Mouse (Mus musculus): ENCODE results near the gene Rapgef3.

Gene Rapgef3

DNA sequence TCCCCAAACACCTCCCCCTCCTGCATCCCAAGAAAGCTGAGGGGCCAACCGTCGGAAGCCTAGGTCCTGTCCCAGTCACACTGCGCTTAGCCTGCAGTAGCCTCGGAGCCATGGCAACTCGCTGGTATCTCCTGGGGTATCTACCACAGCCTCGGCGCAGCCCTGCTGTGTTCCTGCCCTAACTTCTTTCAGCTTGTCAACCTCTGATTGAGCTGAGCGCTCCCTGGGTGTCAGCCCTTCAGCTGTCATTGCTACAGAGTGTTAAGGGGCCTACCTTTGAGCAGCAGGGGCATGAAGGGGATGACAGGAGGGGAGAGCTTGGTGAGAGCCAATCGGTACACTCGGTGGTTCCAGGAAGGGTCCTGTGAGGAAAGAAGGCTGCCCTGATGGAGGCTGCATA is 19.5 kb downstream of the Rapgef3 start:
- DNase-seq (ENCODE audit: low read depth in 1 of 2, low spot score in 2 of 2) = no peak

DNA sequence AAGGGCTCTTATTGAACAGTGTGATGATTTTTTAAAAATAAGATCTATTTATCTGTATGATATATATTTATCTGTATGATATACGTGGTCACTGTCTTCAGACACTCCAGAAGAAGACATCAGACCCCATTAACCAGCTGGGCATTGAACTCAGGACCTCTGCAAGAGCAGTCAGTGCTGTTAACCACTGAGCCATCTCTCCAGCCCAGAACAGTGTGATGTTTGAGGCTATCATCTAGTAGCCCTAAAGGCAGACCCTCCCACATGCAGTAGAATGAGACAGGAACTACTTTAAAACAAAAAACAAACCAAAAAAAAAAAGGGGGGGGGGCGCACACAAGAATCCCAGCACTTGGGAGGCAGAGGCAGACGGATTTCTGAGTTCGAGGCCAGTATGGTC is 20.3 kb downstream of the Rapgef3 start:
- DNase-seq (ENCODE audit: low read depth in 1 of 2, low spot score in 2 of 2) = no peak

DNA sequence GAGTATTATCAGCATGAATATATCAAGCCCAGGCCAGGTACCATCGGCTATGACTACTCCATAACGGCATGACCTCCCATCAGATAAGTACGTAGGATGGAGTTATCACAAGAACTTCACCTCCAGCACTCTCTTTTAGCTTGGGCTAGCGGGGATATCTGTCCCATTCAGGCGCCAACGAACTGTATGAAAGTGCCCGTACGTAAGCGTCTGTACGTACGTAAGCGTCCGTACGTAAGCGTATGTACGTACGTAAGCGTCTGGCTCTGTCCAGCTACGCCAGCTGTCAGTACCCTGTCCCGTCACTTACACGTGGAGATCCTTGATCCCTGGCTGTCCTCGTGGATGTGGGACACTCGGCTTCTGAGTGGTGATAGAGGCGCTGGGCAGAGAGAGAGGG is 21.0 kb downstream of the Rapgef3 start:
- no peak for DNase-seq (ENCODE audit: low read depth in 1 of 2, low spot score in 2 of 2)

DNA sequence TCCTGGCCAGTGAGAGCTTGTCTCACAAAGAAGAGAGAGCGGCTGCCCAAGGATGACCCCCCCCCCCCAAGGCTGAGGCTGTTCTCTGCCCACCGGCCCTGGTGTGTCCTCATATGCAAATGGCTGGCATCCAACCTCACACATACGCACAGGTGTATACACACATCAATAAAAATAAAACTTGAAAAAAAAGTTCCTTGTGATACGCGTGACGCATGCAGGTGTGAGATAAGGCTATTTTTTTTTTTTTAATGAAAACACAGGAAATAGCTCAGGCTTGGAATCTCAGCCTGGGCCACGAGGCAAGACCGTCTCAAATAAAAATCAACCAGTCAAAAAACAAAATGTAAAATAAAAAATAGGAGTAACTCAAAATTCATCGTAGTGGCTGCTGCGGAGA is 21.5 kb downstream of the Rapgef3 start:
- DNase-seq (ENCODE audit: low read depth in 1 of 2, low spot score in 2 of 2) = no peak

DNA sequence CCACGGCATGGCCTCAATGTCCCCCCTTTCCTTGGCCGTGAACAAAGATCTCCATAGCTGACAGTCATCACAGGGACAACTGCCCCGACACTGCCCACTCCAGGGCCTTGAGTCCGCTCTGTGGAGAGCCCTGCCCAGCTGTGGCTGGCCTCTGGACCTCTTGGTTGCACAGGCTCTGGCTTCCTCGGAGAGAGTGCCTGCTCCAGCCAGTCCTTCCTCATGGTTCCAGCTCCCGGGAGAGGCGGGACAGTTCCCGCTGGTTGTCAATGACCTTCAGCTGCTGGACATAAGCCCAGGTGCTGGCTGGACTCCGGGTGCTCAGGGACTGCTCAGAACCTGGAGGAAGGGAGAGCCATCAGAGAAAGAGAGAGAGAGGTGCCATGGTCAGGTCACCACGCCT is 22.4 kb downstream of the Rapgef3 start:
- no peak for DNase-seq (ENCODE audit: low read depth in 1 of 2, low spot score in 2 of 2)

DNA sequence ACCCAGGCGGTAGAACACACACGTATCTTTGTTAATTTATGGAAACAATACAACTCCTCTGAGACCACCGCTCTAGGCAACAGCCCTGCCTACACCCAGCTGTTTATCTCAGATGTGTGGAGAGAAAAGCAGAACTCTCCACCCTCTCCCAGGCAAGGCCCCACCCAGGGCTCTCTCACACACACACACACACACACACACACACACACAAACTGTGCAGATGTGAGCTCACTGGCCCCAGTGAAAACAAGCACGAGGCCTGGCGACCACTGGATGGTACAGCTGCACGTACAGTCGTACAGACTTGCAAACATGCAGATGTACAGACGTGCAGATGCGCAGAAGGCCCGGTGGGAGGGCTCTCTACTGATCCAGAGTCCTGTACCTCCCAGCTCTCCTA is 22.8 kb downstream of the Rapgef3 start:
- no peak for DNase-seq (ENCODE audit: low read depth in 1 of 2, low spot score in 2 of 2)

DNA sequence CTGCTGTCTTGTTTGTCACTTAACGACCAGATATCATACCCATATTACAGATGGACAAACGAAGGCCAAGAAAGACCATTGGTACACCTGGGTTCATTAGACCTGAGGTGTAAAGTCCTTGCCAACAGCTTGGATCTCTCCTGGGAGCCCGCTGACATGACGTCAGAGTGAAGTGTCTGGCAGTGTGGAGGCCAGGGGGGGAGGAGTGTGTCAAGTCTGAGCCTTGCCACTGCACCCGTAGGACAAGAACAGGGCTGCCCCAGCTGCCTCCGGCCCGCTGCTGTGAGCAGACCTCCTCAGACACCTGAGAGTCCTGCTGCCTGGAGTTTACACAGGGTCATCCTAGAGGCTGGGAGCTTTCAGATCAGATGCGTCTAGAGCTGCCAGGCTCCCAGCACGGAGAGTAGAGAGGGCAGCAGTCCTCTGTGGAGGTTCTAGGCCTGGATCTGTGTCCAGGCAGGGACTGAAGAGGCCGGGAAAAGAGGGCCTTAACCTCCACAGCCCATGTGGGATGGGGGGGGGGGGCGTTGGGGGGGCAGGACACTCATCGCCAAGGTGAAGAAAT is 23.7 kb downstream of the Rapgef3 start:
- no peak for DNase-seq (ENCODE audit: low read depth in 1 of 2, low spot score in 2 of 2)

DNA sequence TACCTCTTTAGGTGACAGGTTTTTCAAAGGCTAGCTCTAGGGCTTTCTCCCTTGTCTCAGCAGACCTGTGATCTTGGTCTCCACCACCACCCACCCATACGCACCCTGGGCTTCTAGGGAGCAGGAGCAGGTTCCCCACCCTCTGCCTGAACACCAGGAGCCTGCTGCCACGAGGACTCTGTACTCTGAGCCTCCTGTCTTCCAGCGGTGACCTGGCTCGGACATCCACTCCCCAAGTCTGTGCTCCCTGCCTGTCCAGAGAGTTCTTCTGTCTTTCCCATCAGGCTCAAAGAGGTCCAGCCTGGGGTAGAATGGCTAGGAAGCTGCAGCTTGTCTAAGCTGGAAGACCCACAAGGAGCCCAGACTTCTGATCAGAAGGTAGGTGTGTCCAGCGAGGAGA is 24.6 kb downstream of the Rapgef3 start:
- no peak for DNase-seq (ENCODE audit: low read depth in 1 of 2, low spot score in 2 of 2)

DNA sequence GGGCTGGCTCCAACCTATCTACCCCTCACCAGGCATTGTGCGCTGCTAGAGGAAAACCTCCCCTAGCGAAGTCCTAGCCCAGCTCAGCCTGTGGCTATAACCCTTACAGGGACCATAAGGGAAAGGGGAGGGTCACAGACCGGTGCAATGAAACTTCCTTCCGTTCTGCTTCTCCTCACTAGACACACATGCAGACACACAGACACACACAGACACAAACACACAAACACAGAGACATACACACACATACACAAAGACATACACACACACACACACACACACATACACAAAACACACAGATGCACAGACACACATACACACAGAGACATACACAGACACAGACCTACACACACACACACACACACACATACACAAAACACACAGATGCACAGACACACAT is 25.2 kb downstream of the Rapgef3 start:
- DNase-seq (ENCODE audit: low read depth in 1 of 2, low spot score in 2 of 2) = no peak

DNA sequence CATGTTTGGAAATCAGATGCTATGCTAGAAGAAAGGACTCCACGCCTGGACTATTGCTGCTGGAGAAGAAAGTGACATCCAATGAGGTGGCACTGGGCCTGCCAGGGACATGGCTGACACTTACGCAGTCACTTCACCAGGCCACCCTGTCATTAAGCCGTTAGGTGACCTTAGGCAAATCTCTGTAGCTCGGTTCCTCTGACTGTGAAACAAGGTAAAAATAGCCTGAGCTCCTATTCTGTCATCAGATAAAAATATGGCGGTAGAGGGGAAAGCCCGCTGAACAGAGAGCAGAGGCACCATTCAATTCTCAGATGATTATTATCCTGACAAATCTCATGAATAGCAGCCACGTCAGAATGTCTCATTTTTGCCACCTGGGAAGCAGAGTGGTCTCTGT is 25.7 kb downstream of the Rapgef3 start:
- no peak for DNase-seq (ENCODE audit: low read depth in 1 of 2, low spot score in 2 of 2)

DNA sequence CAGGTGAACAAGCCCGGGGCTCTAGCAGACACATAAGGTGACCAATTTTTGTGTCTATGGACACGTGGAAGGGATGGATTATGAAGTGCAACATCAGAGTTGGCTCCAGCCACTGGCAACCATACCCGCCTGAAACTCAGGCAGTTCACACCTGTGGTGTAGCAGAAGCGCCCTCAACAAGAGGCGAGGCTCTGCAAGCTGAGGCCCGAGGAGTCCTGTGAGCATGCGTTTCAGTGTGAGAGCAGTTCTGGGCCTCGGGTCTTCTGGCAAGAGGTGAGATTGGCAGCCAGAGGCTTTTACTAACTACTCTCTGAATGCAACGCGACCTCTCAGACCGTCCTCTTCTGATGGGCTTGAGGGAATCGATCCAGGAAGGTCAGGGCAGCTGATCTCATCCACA is 26.1 kb downstream of the Rapgef3 start:
- no peak for DNase-seq (ENCODE audit: low read depth in 1 of 2, low spot score in 2 of 2)

DNA sequence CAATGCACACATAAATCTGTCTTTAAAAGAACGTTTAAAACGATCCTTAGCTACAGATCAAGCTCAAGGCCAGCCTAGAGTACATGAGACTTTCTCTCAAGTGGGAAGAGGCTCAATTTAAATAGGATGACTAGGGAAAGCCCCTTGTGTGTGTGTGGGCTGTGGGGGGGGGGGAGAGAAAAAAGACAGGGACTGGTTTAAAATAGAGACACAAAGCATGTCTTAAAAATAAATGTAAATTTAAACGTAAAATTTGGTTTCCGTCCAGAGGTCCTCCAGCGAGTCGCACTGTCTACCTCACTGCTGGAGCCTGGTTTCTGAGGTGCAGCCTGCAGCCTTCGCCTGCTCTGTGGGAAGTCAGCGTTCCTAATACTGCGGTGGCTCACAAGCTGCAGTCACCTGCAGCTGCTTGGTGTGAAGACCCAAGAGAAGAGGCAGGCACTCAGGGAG is 27.5 kb downstream of the Rapgef3 start:
- DNase-seq (ENCODE audit: low read depth in 1 of 2, low spot score in 2 of 2) = no peak

DNA sequence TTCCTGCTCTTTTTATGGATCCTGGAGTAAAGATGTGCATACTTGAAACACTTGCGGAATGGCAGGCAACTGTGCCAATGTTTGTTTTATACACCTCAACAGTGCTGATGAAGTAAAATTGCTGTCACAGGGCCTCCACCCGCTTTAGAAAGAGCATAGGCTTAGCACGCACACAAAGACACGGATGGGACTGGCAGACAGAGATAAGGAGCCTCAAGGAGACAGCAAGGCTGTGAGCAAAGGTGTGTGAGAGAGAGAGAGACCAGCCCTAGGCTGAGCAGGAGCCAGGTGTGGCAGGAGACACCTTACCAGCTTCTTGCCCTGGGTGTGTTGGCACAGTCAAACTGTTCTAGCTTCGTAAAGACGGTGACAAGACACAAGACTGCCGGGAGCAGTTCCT is 28.8 kb downstream of the Rapgef3 start:
- DNase-seq (ENCODE audit: low read depth in 1 of 2, low spot score in 2 of 2) = no peak

DNA sequence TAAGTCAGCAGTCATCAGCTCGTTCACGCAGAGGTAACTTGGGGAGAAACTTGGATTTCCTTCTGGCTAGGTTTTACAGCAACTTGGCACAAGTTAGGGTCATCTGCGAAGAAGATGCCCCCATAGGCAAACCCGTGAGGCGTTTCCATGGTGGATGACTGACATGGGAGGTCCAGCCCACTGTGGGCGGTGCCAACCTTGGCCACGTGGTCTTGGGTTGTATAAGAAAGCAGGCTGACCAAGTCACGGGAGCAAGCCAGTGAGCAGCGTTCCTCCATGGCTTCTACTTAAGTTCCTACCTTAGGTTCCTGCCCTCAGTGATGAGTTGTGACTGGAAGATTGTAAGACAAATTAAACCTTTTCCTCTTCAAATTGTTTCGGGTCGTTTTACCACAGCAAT is 35.8 kb downstream of the Rapgef3 start:
- DNase-seq (ENCODE audit: low read depth in 1 of 2, low spot score in 2 of 2) = no peak

DNA sequence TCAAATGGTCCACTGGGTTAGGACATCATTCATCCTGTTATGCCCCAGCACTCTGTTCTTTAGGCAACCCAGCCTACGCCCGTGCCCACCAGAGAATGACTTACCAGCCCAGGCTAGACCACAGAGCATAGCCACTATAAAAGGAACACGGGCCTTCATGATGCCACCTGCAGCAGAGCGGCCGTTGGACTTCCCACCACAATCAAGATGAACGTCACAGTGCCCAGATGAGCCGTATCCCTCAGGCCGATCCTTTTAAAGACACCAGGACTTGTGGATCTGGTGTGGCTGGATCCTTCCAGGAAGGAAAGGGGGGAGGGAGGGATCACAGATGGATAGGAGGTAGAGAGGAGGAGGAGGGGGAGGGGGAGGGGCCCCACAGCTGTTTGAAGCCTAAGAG is 36.7 kb downstream of the Rapgef3 start, which contains the start of gene Endou:
Gene Endou, minus strand, starts transcription at position 229 of the 400 bp plus-strand sequence.
- DNase-seq (ENCODE audit: low read depth in 1 of 2, low spot score in 2 of 2) = no peak

DNA sequence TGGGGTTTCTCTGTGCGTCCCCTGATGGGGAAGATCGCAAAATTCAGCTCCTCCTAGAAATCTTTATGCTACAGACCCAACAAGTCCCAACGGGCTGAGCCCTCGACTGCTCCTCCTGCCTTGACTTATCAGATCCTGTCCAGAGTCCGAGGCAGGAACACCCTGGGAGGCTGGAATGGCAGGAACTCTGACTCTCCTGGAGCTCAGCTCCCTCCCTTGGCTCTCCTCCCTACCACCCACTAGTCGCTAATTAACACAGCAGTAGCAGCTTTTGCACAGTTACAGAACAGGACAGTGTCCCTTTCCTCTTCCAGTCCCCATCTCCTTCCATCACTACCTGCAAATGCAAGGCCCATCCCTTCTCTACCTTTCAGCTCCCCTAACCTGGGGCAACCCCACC is 37.4 kb downstream of the Rapgef3 start:
- no peak for DNase-seq (ENCODE audit: low read depth in 1 of 2, low spot score in 2 of 2)

DNA sequence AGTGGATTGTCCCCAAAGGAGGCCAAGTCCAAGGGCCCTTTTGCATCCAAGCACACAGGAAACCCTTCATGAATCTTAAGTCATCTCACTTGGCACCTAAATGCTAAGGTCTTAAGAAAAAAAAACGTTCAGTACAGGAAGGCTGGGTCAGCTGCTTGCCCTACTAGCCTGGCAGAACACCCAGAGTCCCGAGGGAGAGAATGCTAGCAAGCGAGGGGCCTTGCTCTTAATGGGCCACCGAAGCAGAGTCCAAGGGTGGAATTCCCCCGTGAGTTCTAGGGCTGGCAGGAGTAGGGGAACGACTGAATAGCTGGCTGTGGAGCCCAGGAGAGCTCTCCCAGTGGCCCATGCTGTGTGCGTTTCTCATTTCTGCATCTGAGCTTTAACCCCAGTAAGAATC is 39.0 kb downstream of the Rapgef3 start:
- no peak for DNase-seq (ENCODE audit: low read depth in 1 of 2, low spot score in 2 of 2)

DNA sequence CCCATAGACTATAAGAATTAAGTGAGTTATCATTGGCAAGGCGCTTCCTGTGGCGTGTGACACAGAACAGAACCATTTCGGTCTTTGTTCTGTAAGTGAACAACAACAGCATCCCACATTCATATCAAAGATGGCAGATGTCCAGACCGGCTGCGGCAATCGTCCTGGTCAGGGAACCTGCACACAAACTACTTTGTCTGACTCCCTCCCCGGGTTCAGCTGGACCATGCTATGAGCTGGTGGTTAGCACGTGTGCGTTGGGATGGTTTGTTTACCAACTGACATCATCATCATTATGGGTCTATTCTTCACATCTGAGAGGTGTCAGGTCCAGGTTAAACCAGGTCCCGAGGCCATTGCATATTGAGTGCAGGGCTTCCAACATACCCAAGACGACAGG is 39.4 kb downstream of the Rapgef3 start:
- no peak for DNase-seq (ENCODE audit: low read depth in 1 of 2, low spot score in 2 of 2)

DNA sequence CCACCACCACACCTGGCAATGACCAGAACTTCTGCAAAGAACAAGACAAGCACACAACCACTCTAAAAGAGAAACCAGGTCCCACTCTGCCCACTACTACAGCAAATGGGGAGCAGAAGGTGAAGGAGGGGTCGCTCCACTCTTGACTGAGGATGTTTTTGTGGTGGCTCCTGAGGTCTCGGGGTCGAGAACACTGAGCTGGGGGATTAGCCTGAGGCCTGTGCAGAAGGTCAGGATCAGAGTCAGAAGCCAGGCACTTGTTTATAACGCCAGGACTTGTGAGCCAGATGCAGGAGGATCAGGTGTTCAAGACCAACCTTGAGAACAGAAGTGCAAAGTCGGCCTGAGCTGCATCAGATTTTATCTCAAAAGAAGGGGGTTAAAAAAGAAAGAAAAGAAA is 40.3 kb downstream of the Rapgef3 start:
- DNase-seq (ENCODE audit: low read depth in 1 of 2, low spot score in 2 of 2) = no peak

DNA sequence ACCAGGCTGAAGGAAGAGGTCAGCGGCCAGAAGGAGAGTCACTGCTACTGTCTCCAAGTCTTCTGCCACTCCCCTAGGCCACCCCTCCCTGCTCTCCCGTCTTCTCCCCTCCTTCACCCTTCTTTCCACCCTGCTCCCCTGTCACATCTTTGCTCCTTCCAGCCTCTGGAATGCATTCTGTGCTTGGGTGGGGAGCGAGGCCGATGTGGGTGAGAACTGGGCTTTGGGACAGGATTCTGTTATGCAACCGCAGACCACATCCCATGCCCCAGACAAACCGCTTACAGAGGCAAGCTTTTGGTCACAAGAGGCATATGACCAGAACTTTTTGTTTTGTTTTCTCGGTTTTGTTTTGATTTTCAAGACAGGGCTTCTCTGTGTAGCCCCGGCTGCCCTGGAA is 40.7 kb downstream of the Rapgef3 start:
- no peak for DNase-seq (ENCODE audit: low read depth in 1 of 2, low spot score in 2 of 2)

DNA sequence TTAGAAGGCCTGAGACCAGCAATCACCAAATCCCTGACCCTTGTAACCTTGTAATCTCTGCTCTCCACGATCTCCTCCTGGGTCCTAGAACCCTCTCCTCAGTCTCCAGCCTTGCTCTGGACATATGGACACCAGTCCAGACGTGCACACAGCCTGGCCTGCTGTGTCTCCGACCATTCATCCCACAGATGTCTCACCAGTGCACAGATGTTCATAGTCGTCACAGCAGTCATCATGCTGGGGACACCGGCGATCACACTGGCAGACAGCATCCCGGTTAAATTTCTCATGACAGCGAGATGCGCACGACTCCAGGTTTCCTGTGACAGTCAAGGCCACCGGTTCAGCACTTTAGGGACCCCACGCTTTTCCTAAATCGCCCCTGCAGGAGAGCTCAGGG is 41.5 kb downstream of the Rapgef3 start:
- DNase-seq (ENCODE audit: low read depth in 1 of 2, low spot score in 2 of 2) = no peak

DNA sequence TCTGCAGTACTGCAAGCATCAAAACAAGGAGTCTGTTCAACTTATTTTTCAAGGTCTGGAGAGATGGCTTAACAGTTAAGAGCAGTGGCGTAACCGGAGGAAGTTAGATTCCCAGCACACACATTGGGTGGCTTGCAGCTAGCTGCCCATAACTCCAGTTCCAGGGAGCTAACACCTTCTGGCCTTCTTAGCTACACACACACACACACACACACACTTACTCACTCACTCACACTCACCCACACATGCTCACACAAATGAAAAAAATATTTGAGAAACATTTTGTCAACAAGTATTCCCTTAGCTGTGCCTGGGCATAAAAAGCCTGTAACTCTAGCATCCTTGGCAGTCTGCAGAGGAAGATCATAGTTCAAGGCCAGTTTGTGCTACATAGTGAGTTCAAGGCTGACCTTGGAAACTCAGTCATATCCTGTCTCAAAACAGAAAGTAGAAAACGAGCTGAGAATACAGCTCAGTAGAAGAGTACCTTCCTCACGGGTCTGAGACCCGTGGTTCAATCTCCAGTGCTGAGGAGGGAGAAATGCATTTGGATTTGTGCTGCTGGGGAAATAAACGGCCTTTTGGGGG is 42.5 kb downstream of the Rapgef3 start:
- DNase-seq (ENCODE audit: low read depth in 1 of 2, low spot score in 2 of 2) = no peak
